Comparison of ENCODE assay signal across 8 mouse cellular contexts in genomic region chr2:158624718-158625222, GRCm38 (mm10). TPM values are rescaled to one million over a fixed set of nuclear protein-coding genes. Genes with fewer than 3 reads are reported as not detected.
DNase-seq lines count a peak whose midpoint lies in the region; ATAC-seq and TF ChIP-seq lines count a peak whose summit lies in the region.

TSS of gene Actr5 (plus strand) at chr2:158624888.

- H3K36me3 ChIP-seq in C2C12 (ENCODE audit: control insufficient read depth, insufficient read depth), result peaks cover 29% of the 10 kb centered on the region
- H3K36me3 ChIP-seq in erythroblast, embryonic 14.5 days (ENCODE audit: control insufficient read depth), result peaks cover 33% of the 10 kb centered on the region
- H3K36me3 ChIP-seq in heart, embryonic 11.5 days (ENCODE audit: control insufficient read depth, insufficient read depth, low read length), result peaks cover 8% of the 10 kb centered on the region
- peaks cover 13% of the 10 kb centered on the region for H3K36me3 ChIP-seq in kidney, embryonic 16.5 days (ENCODE audit: insufficient read depth, low read length)
- H3K36me3 ChIP-seq in liver, adult 2 months (ENCODE audit: control insufficient read depth, insufficient read depth, low read length), result peaks cover 10% of the 10 kb centered on the region; the same call in 1 of the 2 replicates
- H3K36me3 ChIP-seq in myocyte (ENCODE audit: control insufficient read depth, insufficient read depth), result peaks cover 4% of the 10 kb centered on the region
- peaks cover 8% of the 10 kb centered on the region for H3K36me3 ChIP-seq in splenic B cell, adult 2 months (ENCODE audit: control insufficient read depth, insufficient read depth, low read length, poor library complexity, severe bottlenecking)

- H3K79me2 ChIP-seq in C2C12 (ENCODE audit: control insufficient read depth, insufficient read depth) (peaks cover 18% of the 10 kb centered on the region), myocyte (ENCODE audit: control insufficient read depth, insufficient read depth) (no peaks in the 10 kb centered on the region)
- H3K79me2 ChIP-seq in liver, adult 2 months (ENCODE audit: control insufficient read depth, insufficient read depth, low read length), result no peaks in the 10 kb centered on the region

- peaks cover 14% of the 10 kb centered on the region for H3K27me3 ChIP-seq in C2C12 (ENCODE audit: control insufficient read depth, insufficient read depth, insufficient read length)
- H3K27me3 ChIP-seq in erythroblast, embryonic 14.5 days (ENCODE audit: control insufficient read depth), result peaks cover 21% of the 10 kb centered on the region
- H3K27me3 ChIP-seq in heart, embryonic 11.5 days (ENCODE audit: control insufficient read depth, insufficient read depth, low read length), result peaks cover 17% of the 10 kb centered on the region
- peaks cover 8% of the 10 kb centered on the region for H3K27me3 ChIP-seq in kidney, embryonic 16.5 days (ENCODE audit: insufficient read depth, low read length)
- H3K27me3 ChIP-seq in liver, adult 2 months (ENCODE audit: control insufficient read depth, insufficient read depth, low read length), result no peaks in the 10 kb centered on the region
- peaks cover 15% of the 10 kb centered on the region for H3K27me3 ChIP-seq in myocyte (ENCODE audit: control insufficient read depth, insufficient read depth, insufficient read length)
- no peaks in the 10 kb centered on the region for H3K27me3 ChIP-seq in splenic B cell, adult 2 months (ENCODE audit: control insufficient read depth, insufficient read depth, low read length, poor library complexity, severe bottlenecking)

- no peak for TF ChIP-seq CTCF in C2C12 (IDR thresholded peaks at IDR 0.05; ENCODE audit: control insufficient read depth, insufficient read depth, insufficient read length)
- no peak for TF ChIP-seq CTCF in brain, embryonic 14.5 days (IDR thresholded peaks at IDR 0.05; ENCODE audit: borderline replicate concordance, extremely low read depth, insufficient read depth, insufficient read length)
- no peak for TF ChIP-seq CTCF in liver, adult 2 months (IDR thresholded peaks at IDR 0.05; ENCODE audit: low read depth, low read length)

- H3K9me3 ChIP-seq in erythroblast, embryonic 14.5 days (ENCODE audit: control insufficient read depth, low read length), result no peaks in the 10 kb centered on the region
- no peaks in the 10 kb centered on the region for H3K9me3 ChIP-seq in heart, embryonic 11.5 days (replicated peaks; ENCODE audit: control insufficient read depth, low read length)
- H3K9me3 ChIP-seq in kidney, embryonic 16.5 days (ENCODE audit: low read length), result no peaks in the 10 kb centered on the region

- ATAC-seq in heart, embryonic 11.5 days (replicated peaks; ENCODE audit: insufficient number of reproducible peaks, low FRiP score, low TSS enrichment), result peak; percentile 92
- ATAC-seq in kidney, embryonic 16.5 days (ENCODE audit: low FRiP score, low TSS enrichment), result peak; percentile 96

- TF ChIP-seq POLR2A in brain, embryonic 14.5 days (IDR thresholded peaks at IDR 0.05; ENCODE audit: borderline replicate concordance, extremely low read depth, insufficient read depth, insufficient read length, poor library complexity, severe bottlenecking), result no peak
- peak; percentile 34; the same call in 1 of the 2 replicates for TF ChIP-seq POLR2A in liver, adult 2 months (IDR thresholded peaks at IDR 0.05; ENCODE audit: extremely low read depth, insufficient read depth, low read length)
- TF ChIP-seq POLR2A in myocyte (IDR thresholded peaks at IDR 0.05; ENCODE audit: insufficient read length, low read depth), result peak; percentile 76

- H3K4me3 ChIP-seq in C2C12 (ENCODE audit: insufficient read depth, poor library complexity, severe bottlenecking) (peak within 1 kb of the TSS; percentile 71), myocyte (peak within 1 kb of the TSS; percentile 64)
- H3K4me3 ChIP-seq in erythroblast, embryonic 14.5 days (replicated peaks), result peak within 1 kb of the TSS; percentile 81
- peak within 1 kb of the TSS; percentile 96 for H3K4me3 ChIP-seq in heart, embryonic 11.5 days (ENCODE audit: low read depth, low read length)
- peak within 1 kb of the TSS; percentile 68 for H3K4me3 ChIP-seq in kidney, embryonic 16.5 days (ENCODE audit: low read length)
- H3K4me3 ChIP-seq in liver, adult 2 months (ENCODE audit: insufficient read depth, low read depth, low read length), result peak within 1 kb of the TSS; percentile 90

- peak within 1 kb of the TSS; percentile 89 for H3K27ac ChIP-seq in heart, embryonic 11.5 days (ENCODE audit: low read depth, low read length)
- peak within 1 kb of the TSS; percentile 94 for H3K27ac ChIP-seq in kidney, embryonic 16.5 days (ENCODE audit: low read length)
- H3K27ac ChIP-seq in liver, adult 2 months (replicated peaks; ENCODE audit: insufficient read depth, low read depth, low read length), result peak within 1 kb of the TSS; percentile 78

- H3ac ChIP-seq in C2C12 (ENCODE audit: control insufficient read depth, insufficient read length, low read depth) (peak within 1 kb of the TSS; percentile 85), myocyte (ENCODE audit: control insufficient read depth, insufficient read length) (peak within 1 kb of the TSS; percentile 55)

- peak within 1 kb of the TSS; percentile 93 for H3K4me2 ChIP-seq in heart, embryonic 11.5 days
- peak within 1 kb of the TSS; percentile 84 for H3K4me2 ChIP-seq in kidney, embryonic 16.5 days (replicated peaks; ENCODE audit: low read depth, low read length)
- H3K4me2 ChIP-seq in myocyte (ENCODE audit: low read depth), result peak within 1 kb of the TSS; percentile 91

- peak within 1 kb of the TSS; percentile 85 for H3K9ac ChIP-seq in heart, embryonic 11.5 days (ENCODE audit: low read depth, low read length)
- peak within 1 kb of the TSS; percentile 81 for H3K9ac ChIP-seq in kidney, embryonic 16.5 days (replicated peaks; ENCODE audit: low read length)
- H3K9ac ChIP-seq in liver, adult 2 months (ENCODE audit: low read depth, low read length), result peak within 1 kb of the TSS; percentile 77

- peaks cover 29% of the 10 kb centered on the region for H3K4me1 ChIP-seq in erythroblast, embryonic 14.5 days (ENCODE audit: control insufficient read depth)
- H3K4me1 ChIP-seq in heart, embryonic 11.5 days (ENCODE audit: control insufficient read depth, insufficient read depth, low read length), result peaks cover 7% of the 10 kb centered on the region; the same call in 1 of the 2 replicates
- H3K4me1 ChIP-seq in kidney, embryonic 16.5 days (ENCODE audit: insufficient read depth, low read length), result peaks cover 12% of the 10 kb centered on the region
- H3K4me1 ChIP-seq in liver, adult 2 months (ENCODE audit: control insufficient read depth, insufficient read depth, low read length), result peaks cover 2% of the 10 kb centered on the region; the same call in 1 of the 2 replicates

- peaks cover 10% of the 10 kb centered on the region for H3K79me3 ChIP-seq in C2C12 (ENCODE audit: low read depth)

- peak; percentile 98 for DNase-seq in brain, embryonic 14.5 days (ENCODE audit: low read depth)
- DNase-seq in liver, adult 2 months (ENCODE audit: extremely low read depth, low read depth, low spot score), result peak; percentile 87
- peak; percentile 97 for DNase-seq in splenic B cell, adult 2 months (ENCODE audit: low read depth, low spot score)

- 0% methylated on average over 39 of the region's 39 CpGs for WGBS in heart, embryonic 11.5 days (ENCODE audit: insufficient replicate concordance)
- WGBS in kidney, embryonic 16.5 days, result under 1% methylated on average over 39 of the region's 39 CpGs
- under 1% methylated on average over 39 of the region's 39 CpGs for WGBS in liver, adult 2 months

TF ChIP-seq in C2C12, 6 proteins besides CTCF, POLR2A, EP300 and RAD21:
- TF ChIP-seq CEBPB (IDR thresholded peaks at IDR 0.05; ENCODE audit: low read depth) (no peak), USF1 (IDR thresholded peaks at IDR 0.05; ENCODE audit: low read depth) (no peak), MAX (IDR thresholded peaks at IDR 0.05) (no peak), MYOG (IDR thresholded peaks at IDR 0.05; ENCODE audit: control insufficient read depth, extremely low read depth, insufficient read length) (no peak), MYOD1 (IDR thresholded peaks at IDR 0.05; ENCODE audit: control insufficient read depth, insufficient read length, low read depth) (no peak), FOSL1 (IDR thresholded peaks at IDR 0.05; ENCODE audit: insufficient read depth, low read length, poor library complexity, severe bottlenecking) (no peak)

TF ChIP-seq in myocyte, 11 proteins besides CTCF, POLR2A, EP300 and RAD21:
- TF ChIP-seq SRF (IDR thresholded peaks at IDR 0.05; ENCODE audit: control insufficient read depth, insufficient read length, low read depth) (peak; percentile 38), CEBPB (IDR thresholded peaks at IDR 0.05; ENCODE audit: insufficient read depth, poor library complexity, severe bottlenecking) (no peak), USF1 (IDR thresholded peaks at IDR 0.05; ENCODE audit: low read depth) (no peak), TCF12 (IDR thresholded peaks at IDR 0.05; ENCODE audit: insufficient read depth, poor library complexity, severe bottlenecking) (no peak), POLR2AphosphoS2 (IDR thresholded peaks at IDR 0.05; ENCODE audit: insufficient read length, low read depth) (peak; percentile 66), TCF3 (IDR thresholded peaks at IDR 0.05; ENCODE audit: insufficient read length, low read depth) (no peak), REST (IDR thresholded peaks at IDR 0.05; ENCODE audit: insufficient read depth, insufficient read length) (no peak), MAX (IDR thresholded peaks at IDR 0.05; ENCODE audit: low read depth) (no peak)

RNA-seq across cellular contexts. Expression of gene Actr5, which starts in this region (rescaled TPM):
- 8.7 TPM for polyA plus RNA-seq in C2C12 (2012; fragmentation: generic; extraction: Trizol)
- 11.9 and 14.0 TPM in 2 replicates for polyA plus RNA-seq in brain, embryonic 14.5 days (2012; rRNA removed)
- 0.53 and 0.66 TPM in 2 replicates for polyA plus RNA-seq in erythroblast, embryonic 14.5 days (2012)
- 8.7 and 8.8 TPM in 2 replicates for polyA plus RNA-seq in heart, embryonic 11.5 days (2014; fragmentation: Nextera tagmentation; extraction: Ambion mirVana)
- 5.1 and 9.7 TPM in 2 replicates for polyA plus RNA-seq in kidney, embryonic 16.5 days (2015; fragmentation: Nextera tagmentation; extraction: Ambion mirVana)
- total RNA-seq in liver, adult 2 months (2014; rRNA removed), result 6.3 and 6.9 TPM in 2 replicates
- 3.4 and 4.6 TPM in 2 replicates for polyA plus RNA-seq in liver, adult 2 months (2012; rRNA removed)
- 6.5 TPM for polyA plus RNA-seq in myocyte (2012; fragmentation: generic; extraction: Trizol)

Comparison
In these comparisons a context has a peak if more than half of its experiments do, and no peak if none do; other contexts are left out.
1. Peak in every context shown above with its lines: DNase-seq, ATAC-seq, H3K4me3 ChIP-seq and H3K27ac ChIP-seq.